Mouse (Mus musculus) NIH3T3 (cell line): ENCODE measurements at regions not wholly inside any gene's neighbourhood (a gene's known extent, or its start where the extent isn't known, plus 50 kb on each side); places are given as distances from the start of the nearest gene placed in this dataset.

ENCODE experiments used
- DNase-seq: peaks from one replicate; pipeline ENCODE4 v3.0.0-alpha.2; 2012; ENCODE audit warnings: low read depth

GRCm38 (mm10) chr1:142838663-142839062 lies 801.8 kb upstream of the B3galt2 start:
- no peak for DNase-seq

DNA sequence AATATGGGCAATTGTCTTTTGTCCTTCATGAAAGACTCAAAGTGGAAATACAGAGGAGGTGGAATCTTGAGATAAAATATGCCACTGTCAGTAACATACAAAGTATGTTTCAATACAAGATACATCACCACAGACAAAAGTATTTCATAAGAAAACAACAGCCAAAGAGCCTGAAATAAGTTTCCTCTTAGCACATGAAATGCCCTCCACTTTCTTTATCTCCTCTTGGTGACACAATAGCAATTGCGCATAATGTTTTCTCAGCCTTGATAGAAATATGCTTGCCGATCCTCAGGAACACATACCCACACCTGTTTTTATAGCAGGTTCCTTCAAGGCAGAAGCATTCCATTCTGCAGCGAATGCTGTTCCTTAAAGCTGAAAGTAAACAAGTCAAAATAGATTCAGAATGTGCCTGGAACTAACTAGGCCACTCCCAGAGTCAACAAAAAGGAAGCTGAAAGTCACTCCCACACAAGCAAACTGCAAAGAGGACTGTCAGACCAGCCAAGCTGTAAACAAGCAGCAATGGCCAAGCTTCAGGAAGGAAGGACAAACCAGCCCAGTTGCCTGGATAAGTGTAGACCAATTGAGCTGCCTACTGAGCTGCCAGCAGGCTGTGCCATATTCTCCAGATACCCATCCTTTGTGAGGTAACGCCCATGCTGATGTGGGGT lies 773.3 kb upstream of the B3galt2 start:
- no peak for DNase-seq

- no peak for DNase-seq
Measured at GRCm38 (mm10) chr1:142891842-142892241, 748.6 kb upstream of the B3galt2 start.

DNA sequence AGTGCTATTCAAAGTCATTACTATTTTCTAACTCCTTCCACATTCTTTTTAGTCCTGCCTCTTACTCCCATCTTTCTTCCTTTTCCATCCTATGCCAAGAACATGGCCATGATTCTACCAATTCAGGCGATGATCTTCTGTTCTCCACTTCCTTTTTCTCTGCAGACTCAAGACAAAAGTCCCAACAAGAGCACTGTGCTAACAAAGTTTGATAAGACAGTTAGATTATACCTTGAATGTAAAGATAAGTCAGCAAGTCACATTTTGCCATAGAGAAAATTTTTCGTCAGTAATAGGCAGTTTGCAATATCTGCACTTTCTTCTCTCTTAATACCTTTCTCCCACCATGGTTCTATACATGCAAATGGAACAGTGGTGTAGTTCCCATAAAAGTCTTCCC lies 747.3 kb upstream of the B3galt2 start:
- DNase-seq = no peak

DNA sequence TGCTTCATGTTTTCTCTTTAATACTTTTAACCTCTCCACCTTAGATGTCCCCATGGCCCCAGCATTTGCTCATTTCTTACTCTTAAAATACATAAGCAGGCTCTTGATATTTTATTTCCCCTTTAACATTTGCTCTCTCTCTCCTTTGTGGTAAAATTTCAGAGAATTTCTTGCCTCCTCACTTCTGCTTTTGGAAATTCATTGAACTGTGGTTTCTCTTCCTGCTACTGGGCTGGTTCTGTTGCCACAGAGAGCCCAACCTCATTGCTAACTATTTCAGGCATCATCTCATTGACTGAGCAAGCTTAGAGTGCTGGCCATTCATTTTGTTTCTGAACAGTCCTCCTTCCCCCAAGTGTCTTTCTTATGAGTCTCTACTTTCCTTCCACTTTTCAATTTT lies 746.3 kb upstream of the B3galt2 start:
- no peak for DNase-seq

- DNase-seq = no peak
Measured at GRCm38 (mm10) chr1:142895081-142895480, 745.4 kb upstream of the B3galt2 start.

- DNase-seq = no peak
Measured at GRCm38 (mm10) chr1:142909907-142910306, 730.6 kb upstream of the B3galt2 start.

DNA sequence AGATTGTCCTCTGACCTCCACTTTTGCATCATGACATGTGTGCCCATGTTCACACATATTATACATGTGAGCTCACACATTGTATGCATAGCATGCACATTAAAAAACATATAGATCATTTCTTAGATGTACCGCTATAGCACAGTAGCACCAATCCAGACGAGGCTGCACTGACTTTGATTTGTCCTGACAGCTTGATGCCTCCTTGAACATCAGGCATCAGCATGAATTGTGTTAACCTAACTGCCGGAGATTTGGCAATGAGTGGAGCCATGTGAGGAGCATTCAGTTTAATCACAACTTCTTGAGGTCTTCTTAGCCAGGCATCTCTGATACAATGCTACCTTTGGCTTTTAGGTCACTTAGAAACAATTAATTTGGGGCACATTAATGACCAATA lies 683.8 kb upstream of the B3galt2 start:
- DNase-seq = no peak

- no peak for DNase-seq
Measured at GRCm38 (mm10) chr1:142971475-142971874, 669.0 kb upstream of the B3galt2 start.

DNA sequence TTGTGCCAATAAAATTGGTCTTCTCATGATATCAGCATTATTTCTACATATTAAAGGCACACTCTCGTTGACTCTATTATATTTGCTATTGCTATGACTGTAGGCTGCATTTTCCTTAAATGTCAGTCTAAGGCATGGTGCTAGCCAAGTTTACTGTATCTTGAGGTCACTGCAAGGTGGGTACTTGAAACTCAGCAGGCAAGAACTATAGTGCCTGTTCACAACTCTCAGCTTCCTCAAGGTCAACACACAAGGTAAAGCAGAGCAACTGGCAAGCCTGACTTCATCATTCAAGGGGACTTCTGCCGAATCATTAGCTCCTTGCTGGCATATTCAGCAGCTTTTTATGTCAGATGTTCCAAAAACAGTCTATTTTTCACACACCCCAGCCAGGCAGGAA lies 667.1 kb upstream of the B3galt2 start:
- DNase-seq = no peak

DNA sequence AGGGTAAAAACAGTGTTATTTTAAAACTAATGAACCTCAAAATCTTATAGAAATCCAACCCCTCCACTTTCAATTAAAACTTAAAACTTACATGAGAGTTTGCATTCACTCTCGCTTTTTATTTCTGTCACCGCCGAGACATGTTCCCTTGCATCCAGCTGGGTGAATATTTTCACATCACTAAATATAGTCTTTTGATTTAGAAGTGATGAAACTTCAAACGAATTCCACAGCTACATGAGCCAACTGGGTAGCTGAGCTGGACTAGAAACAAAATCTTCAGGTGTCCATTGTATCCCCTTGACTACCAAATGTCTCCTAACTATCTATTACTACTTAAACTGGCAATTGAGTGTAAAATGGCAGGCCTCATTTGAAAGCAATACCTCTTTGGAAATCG lies 657.5 kb upstream of the B3galt2 start:
- no peak for DNase-seq

DNA sequence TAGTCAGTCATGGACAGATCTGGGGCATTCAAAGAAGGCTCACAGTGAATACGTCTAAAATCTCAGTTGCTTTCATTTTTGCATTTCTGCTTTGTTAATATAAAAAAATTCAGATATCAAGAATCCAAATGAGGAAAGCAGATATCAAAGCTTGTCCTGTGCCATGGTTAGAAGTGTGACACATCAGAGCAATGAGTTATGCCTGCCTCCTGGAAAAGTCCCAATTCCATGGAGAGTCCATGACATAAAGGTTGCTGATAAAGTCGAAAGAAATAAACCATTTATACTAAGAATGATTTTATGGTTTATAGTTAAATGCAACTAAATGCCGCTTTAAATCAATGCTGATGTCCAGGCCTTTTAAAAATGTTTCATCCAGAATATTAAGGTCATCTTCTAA lies 656.8 kb upstream of the B3galt2 start:
- DNase-seq = no peak

DNA sequence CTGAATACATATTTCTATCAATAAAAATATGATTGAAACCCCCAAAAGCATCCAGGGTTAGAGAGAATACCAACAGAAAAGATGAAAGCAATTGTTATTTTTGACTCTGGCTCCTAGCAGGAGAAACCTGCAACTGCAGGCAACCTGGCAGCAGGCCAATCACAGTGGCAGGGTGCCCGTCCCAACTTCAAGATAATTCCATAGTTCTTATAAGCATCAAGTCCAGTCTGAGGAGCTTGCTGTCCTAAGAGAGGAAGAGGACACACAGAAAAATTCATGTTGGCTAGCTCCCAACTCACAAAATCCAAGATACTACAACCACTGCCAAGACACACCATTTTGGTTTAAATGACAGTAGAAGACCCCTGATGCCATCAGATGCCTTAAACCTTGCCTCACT lies 654.9 kb upstream of the B3galt2 start:
- no peak for DNase-seq

- DNase-seq = no peak
Measured at GRCm38 (mm10) chr1:143000216-143000615, 640.2 kb upstream of the B3galt2 start.

DNA sequence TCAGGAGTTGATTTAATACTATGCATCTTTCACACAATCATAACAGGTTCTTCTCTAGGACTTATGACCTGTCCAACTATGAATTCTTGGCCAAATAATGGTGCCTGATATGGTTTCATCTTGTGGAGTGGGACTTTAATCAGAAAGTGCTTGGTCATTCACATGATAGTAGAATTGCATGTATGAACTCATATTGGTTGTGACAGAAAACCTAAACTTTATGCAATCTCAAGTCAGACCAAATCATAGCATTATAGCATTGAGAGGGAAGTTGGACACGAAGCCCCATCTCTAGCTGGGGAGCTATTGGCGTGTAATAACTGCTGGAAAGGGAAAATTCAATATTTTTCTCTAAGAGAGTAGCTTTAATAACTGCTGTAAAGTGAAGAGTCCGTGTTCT lies 639.4 kb upstream of the B3galt2 start:
- no peak for DNase-seq

- no peak for DNase-seq
Measured at GRCm38 (mm10) chr1:143006045-143006444, 634.4 kb upstream of the B3galt2 start.

DNA sequence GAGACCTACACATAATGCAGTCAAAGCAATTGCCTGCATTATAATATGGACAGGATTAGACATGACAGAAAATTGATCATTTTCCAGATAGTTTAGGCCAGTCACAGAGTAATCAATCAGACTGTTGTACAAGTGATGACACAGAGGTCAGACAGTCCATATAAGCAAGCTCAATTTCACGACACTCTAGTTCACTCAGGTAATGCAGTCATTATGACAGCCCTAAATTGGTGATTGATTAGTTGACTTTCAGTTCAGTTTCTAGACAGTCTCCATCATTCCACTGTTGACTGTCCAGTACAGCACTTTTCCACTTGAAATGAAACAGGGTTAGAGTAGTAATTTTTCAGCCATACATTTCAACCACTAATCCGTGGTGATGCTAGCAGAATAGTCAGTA lies 620.5 kb upstream of the B3galt2 start:
- no peak for DNase-seq

DNA sequence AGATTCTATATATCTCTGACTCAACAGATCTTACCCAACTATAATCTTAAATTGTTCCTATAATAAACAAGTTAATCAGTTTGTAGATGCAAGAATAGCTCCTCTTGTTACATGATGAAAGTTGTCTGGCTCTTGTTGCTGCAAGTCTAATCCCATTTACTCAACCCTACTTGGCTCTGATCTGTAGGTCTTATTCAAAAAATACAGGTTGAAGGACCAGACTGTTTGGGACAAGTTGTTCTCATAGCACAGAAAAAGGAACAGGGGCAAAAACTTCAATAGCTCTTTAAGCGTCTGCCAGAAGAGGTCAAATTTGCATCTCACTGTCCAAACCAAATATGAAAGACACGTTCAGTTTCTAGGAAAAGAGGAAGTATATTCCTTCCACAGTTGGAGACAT lies 587.3 kb upstream of the B3galt2 start:
- DNase-seq = no peak

GRCm38 (mm10) chr1:143053599-143053998 lies 586.9 kb upstream of the B3galt2 start:
- no peak for DNase-seq

DNA sequence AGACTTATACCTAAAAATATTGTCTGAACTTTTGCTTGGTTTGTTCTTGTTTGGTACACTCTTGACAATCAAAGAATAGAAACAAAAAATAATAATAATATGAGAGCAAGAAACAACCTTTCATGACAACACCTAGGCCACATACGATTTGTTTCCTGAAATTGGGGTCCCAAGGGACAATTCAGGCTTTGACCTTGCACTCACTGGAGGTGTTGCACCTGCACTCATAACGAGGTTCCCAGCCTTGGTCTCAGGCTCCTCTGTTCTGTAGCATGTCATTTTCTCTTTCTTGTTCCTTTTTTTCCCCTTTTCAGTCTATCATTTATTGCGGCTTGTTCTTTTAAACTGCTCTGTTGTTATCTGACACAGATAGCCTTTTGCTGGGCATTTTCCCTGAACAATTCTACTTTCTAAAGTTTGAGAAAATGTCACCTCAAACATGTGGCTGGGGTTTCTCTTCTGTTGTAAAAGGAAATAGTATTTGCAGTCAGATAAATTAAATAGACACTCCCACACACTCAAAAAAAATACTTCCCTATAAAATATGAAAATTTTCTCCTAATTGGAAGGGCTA lies 585.9 kb upstream of the B3galt2 start:
- no peak for DNase-seq

DNA sequence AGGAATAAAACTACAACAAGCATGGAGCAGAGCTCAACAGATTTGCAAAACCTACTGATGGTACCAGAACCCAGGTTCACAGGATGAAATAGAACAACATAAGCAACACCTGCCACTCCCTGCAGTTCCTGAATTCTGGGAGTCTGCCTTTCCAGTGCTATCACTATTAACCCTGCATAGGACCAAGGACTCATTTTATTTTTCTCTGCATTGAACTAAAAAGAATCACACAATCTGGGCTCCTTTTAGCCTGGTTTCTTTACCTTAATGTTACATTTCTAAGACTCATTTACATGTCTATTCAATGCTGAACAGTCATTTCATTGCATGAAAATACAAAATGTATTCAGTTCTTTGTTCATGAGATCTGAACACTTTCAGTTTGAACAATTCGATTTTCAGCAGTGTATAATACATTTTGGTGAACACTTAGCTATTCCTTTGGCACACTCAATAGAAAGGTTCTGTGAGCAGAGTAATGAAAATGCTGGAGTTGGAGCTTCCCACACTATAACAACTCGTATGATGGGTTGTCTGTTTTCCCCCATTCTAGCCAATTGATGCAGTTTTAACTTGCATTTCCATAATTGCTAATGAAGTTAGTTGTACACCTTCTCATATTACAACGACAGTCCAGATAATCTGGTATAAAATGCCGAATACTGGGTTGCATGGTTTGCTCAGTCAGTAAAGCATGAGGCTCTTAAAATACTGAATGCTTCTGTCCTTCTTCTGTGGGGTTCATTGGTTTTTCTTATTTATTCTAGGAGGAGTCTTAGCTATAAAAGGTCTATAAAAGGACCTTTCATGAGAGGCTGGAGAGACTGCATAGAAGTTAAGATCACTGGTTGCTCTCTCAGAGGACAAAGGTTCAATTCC lies 579.5 kb upstream of the B3galt2 start:
- no peak for DNase-seq

DNA sequence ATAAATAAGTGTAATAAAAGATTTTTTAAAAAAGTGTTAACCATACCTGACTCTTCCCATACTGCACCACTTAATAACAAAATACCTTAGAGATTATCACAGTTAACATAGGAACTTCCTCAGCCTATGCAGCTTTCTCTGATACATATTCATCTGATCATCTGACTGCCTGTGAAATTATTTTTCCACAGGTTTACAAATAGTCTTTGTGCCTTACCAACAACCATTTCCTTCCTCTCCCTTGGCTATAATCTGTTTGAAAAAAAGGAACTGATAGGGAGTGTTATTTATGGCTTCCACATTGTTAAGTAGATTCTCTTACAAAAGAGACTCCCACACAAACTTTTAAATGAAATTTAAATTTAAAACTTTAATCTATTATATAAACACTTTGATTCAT lies 575.0 kb upstream of the B3galt2 start:
- DNase-seq = no peak

- DNase-seq = no peak
Measured at GRCm38 (mm10) chr1:143071781-143072382, 568.6 kb upstream of the B3galt2 start.
